Mouse (Mus musculus) limb, embryonic 13.5 days (tissue): ENCODE data around the gene Srbd1. TPM values are rescaled to one million over a fixed set of nuclear protein-coding genes. Genes with fewer than 3 reads are reported as not detected.

Experiments
- ATAC-seq: fragments of 200-750 bp; cut with Nextera tagmentation; 2 replicates; pipeline ENCODE4 v1.8.0; 2017; ENCODE audit warnings: low read depth, moderate number of reproducible peaks, moderate TSS enrichment; ENCODE audit not compliant: low FRiP score
- H3K27ac ChIP-seq: fragments of 300-500 bp; sonication (generic); 2 replicates; pipeline ENCODE4 v1.5.1; 2015; ENCODE audit warnings: inconsistent platforms, mild to moderate bottlenecking, moderate library complexity
- H3K27me3 ChIP-seq: fragments of 300-500 bp; sonication (generic); 2 replicates; pipeline ENCODE4 v1.6.1; 2015; ENCODE audit warnings: mild to moderate bottlenecking, inconsistent platforms
- H3K36me3 ChIP-seq: fragments of 300-500 bp; sonication (generic); 2 replicates; pipeline ENCODE4 v1.6.1; 2015; ENCODE audit warnings: inconsistent platforms, mild to moderate bottlenecking, moderate library complexity
- H3K4me1 ChIP-seq: fragments of 300-500 bp; sonication (generic); 2 replicates; pipeline ENCODE4 v1.6.1; 2015; ENCODE audit warnings: inconsistent platforms
- H3K4me2 ChIP-seq: fragments of 300-500 bp; sonication (generic); replicated peaks from 2 replicates; pipeline ENCODE4 v1.6.1; 2015; ENCODE audit warnings: inconsistent platforms, mild to moderate bottlenecking, moderate library complexity
- H3K4me3 ChIP-seq: fragments of 300-500 bp; sonication (generic); 2 replicates; pipeline ENCODE4 v1.5.1; 2015; ENCODE audit warnings: moderate library complexity, mild to moderate bottlenecking, inconsistent platforms
- H3K9ac ChIP-seq: fragments of 300-500 bp; sonication (generic); 2 replicates; pipeline ENCODE4 v1.6.1; 2015; ENCODE audit warnings: mild to moderate bottlenecking, inconsistent platforms
- H3K9me3 ChIP-seq: fragments of 300-500 bp; sonication (generic); 2 replicates; pipeline ENCODE4 v1.6.1; 2016; ENCODE audit warnings: inconsistent platforms
- WGBS: fragments of 180-500 bp; shearing (Covaris S2); methylation state at CpG from one replicate; pipeline ENCODE4 v1.1.7; 2015; 5-methylcytosine and 5-hydroxymethylcytosine counted together
- polyA plus RNA-seq: library from polyadenylated mRNA; unstranded; fragments of >200 nt; fragmentation: Nextera tagmentation; extraction: Ambion mirVana; gene quantifications from 2 replicates; pipeline ENCODE4 v1.2.1, GENCODE M21; 2015

The Srbd1 gene
- polyA plus RNA-seq, 1 experiment from 2014 or later, result 19.7 TPM

DNA sequence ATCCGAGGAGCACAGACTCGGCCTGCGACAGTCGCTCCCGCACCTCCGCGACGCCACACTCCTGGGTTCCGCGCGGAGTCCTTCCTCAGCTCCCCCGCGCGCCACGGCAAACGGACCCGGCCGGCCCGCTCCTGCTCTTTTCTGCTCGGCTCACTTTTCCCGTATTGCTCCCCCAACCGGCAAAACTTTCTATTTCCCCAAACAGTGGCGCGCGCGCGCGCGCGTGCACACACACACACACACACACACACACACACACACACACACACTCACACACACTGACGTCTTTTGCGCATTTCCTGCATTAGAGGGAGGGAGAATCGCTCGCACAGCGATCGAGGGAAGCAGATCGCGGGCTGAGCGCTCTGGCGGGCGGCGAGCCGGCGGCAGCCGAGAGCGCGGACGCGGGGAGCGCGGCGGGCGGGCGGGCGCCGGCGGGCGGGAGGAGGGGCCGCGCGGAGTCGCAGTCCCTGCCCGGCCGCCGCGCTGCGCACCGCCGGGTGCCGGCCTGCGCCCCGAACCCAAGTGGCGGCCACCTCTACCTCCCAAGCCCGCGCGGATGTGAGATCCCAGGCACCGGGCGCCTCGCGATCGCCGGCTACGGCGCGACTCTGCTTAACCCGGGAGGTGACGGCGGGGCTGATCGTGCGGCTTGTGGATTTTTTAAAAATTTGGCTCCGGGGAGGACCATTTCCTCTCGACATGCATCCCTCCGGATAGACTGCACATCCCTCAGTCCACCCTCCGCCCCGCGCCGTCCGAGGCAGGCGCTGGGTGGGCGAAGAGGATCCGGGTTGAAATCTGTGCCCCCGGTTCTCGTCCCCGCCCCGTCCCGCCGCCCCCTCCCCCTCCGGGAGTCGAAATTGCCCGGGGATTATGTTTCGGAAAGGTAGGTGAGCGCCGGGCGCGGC lies 22.6 kb upstream of the Srbd1 start, which contains the start of gene Prkce:
Gene Prkce, plus strand, starts transcription at position 466 of the 911 bp plus-strand sequence.
- ATAC-seq, result peak; percentile 74
- no peaks in the 10 kb centered on the region for H3K9me3 ChIP-seq
- H3K9ac ChIP-seq, result peak within 1 kb of the TSS; percentile 87
- peak within 1 kb of the TSS; percentile 98 for H3K27ac ChIP-seq
- H3K4me2 ChIP-seq, result peak within 1 kb of the TSS; percentile 95
- H3K36me3 ChIP-seq, result no peaks in the 10 kb centered on the region
- H3K4me3 ChIP-seq, result peak within 1 kb of the TSS; percentile 75
- peaks cover 42% of the 10 kb centered on the region for H3K4me1 ChIP-seq
- no peaks in the 10 kb centered on the region for H3K27me3 ChIP-seq
- whole genome bisulfite sequencing, result under 1% methylated on average over 86 of the region's 115 CpGs

- Histone ChIP-seq H3K9ac (peak overlapping the region; percentile 87), H3K9me3 (no peaks in the 10 kb centered on the region), H3K4me2 (peak overlapping the region; percentile 95), H3K27ac (peak overlapping the region; percentile 98), H3K27me3 (no peaks in the 10 kb centered on the region), H3K4me3 (peak overlapping the region; percentile 75), H3K4me1 (peaks cover 42% of the 10 kb centered on the region), H3K36me3 (no peaks in the 10 kb centered on the region)
- WGBS, result under 1% methylated on average over 44 of the region's 46 CpGs
- peak; percentile 49 for ATAC-seq
These were observed 21.8 kb upstream of the Srbd1 start for GRCm38 (mm10) chr17:86166567-86167319.

GRCm38 (mm10) chr17:86166051-86166566 lies 21.1 kb upstream of the Srbd1 start:
- Histone ChIP-seq H3K36me3 (no peaks in the 10 kb centered on the region), H3K9me3 (no peaks in the 10 kb centered on the region), H3K9ac (peak overlapping the region; percentile 87), H3K4me2 (peak overlapping the region; percentile 95), H3K4me1 (peaks cover 42% of the 10 kb centered on the region), H3K27me3 (no peaks in the 10 kb centered on the region), H3K4me3 (peak overlapping the region; percentile 75), H3K27ac (peak overlapping the region; percentile 98)
- under 1% methylated on average over 19 of the region's 19 CpGs for WGBS
- ATAC-seq, result no peak

GRCm38 (mm10) chr17:86164416-86164815 lies 19.4 kb upstream of the Srbd1 start:
- Histone ChIP-seq H3K27ac (no peak overlapping the region), H3K4me3 (no peak overlapping the region), H3K27me3 (no peaks in the 10 kb centered on the region), H3K9ac (no peak overlapping the region), H3K4me1 (peaks cover 25% of the 10 kb centered on the region), H3K4me2 (no peak overlapping the region), H3K9me3 (no peaks in the 10 kb centered on the region), H3K36me3 (no peaks in the 10 kb centered on the region)
- WGBS, result 87% methylated on average over 7 of the region's 7 CpGs
- ATAC-seq, result no peak

GRCm38 (mm10) chr17:86162672-86163071 lies 17.7 kb upstream of the Srbd1 start:
- Histone ChIP-seq H3K9me3 (no peaks in the 10 kb centered on the region), H3K4me1 (peaks cover 15% of the 10 kb centered on the region), H3K4me3 (no peak overlapping the region), H3K4me2 (no peak overlapping the region), H3K27ac (no peak overlapping the region), H3K27me3 (no peaks in the 10 kb centered on the region), H3K36me3 (no peaks in the 10 kb centered on the region), H3K9ac (no peak overlapping the region)
- no peak for ATAC-seq
- 66% methylated on average over 15 of the region's 15 CpGs for WGBS

GRCm38 (mm10) chr17:86156999-86157398 lies 12.0 kb upstream of the Srbd1 start:
- no peak for ATAC-seq
- H3K9me3 ChIP-seq, result no peaks in the 10 kb centered on the region
- no peaks in the 10 kb centered on the region for H3K4me1 ChIP-seq
- no peaks in the 10 kb centered on the region for H3K27me3 ChIP-seq
- no peak overlapping the region for H3K4me3 ChIP-seq
- no peak overlapping the region for H3K27ac ChIP-seq
- H3K9ac ChIP-seq, result no peak overlapping the region
- no peaks in the 10 kb centered on the region for H3K36me3 ChIP-seq
- H3K4me2 ChIP-seq, result no peak overlapping the region
- WGBS, result 81% methylated on average over 6 of the region's 6 CpGs

GRCm38 (mm10) chr17:86150867-86151348 lies 5.9 kb upstream of the Srbd1 start:
- Histone ChIP-seq H3K36me3 (no peaks in the 10 kb centered on the region), H3K4me1 (peaks cover under 1% of the 10 kb centered on the region; the same call in 1 of the 2 replicates), H3K9ac (no peak overlapping the region), H3K27me3 (no peaks in the 10 kb centered on the region), H3K9me3 (no peaks in the 10 kb centered on the region), H3K4me2 (0 out of 2 replicates have a peak overlapping the region, but pooled peaks have one; percentile 17), H3K4me3 (no peak overlapping the region), H3K27ac (no peak overlapping the region)
- WGBS, result 15% methylated on average over 5 of the region's 5 CpGs
- ATAC-seq, result peak; percentile 91

- no peak for ATAC-seq
- no peaks in the 10 kb centered on the region for H3K9me3 ChIP-seq
- H3K4me1 ChIP-seq, result peaks cover 5% of the 10 kb centered on the region; the same call in 1 of the 2 replicates
- H3K4me3 ChIP-seq, result no peak overlapping the region
- 89% methylated on average over 1 of the region's 1 CpGs for WGBS
- H3K4me2 ChIP-seq, result no peak overlapping the region
- no peaks in the 10 kb centered on the region for H3K36me3 ChIP-seq
- H3K9ac ChIP-seq, result no peak overlapping the region
- no peak overlapping the region for H3K27ac ChIP-seq
- no peaks in the 10 kb centered on the region for H3K27me3 ChIP-seq
These were observed 4.8 kb upstream of the Srbd1 start for GRCm38 (mm10) chr17:86149726-86150125.

- Histone ChIP-seq H3K4me1 (peaks cover 15% of the 10 kb centered on the region), H3K27ac (0 out of 2 replicates have a peak overlapping the region, but pooled peaks have one; percentile 28), H3K27me3 (no peaks in the 10 kb centered on the region), H3K9me3 (no peaks in the 10 kb centered on the region), H3K36me3 (peaks cover 3% of the 10 kb centered on the region), H3K4me2 (peak overlapping the region; percentile 92), H3K4me3 (peak overlapping the region; percentile 81), H3K9ac (peak overlapping the region; percentile 81)
- under 1% methylated on average over 33 of the region's 33 CpGs for WGBS
- ATAC-seq, result peak; percentile 71
These were observed 367 bp downstream of the Srbd1 start for GRCm38 (mm10) chr17:86144537-86145078.

GRCm38 (mm10) chr17:86135835-86136234 lies 9.1 kb downstream of the Srbd1 start:
- H3K4me2 ChIP-seq, result no peak overlapping the region

GRCm38 (mm10) chr17:86134461-86134860 lies 10.5 kb downstream of the Srbd1 start:
- 86% methylated on average over 6 of the region's 6 CpGs for WGBS
- Histone ChIP-seq H3K9ac (no peak overlapping the region), H3K4me1 (no peaks in the 10 kb centered on the region), H3K9me3 (no peaks in the 10 kb centered on the region), H3K36me3 (peaks cover 90% of the 10 kb centered on the region), H3K27me3 (no peaks in the 10 kb centered on the region), H3K4me2 (no peak overlapping the region), H3K27ac (no peak overlapping the region), H3K4me3 (no peak overlapping the region)
- no peak for ATAC-seq

More at GRCm38 (mm10) chr17:86135835-86136234, 9.1 kb downstream of the Srbd1 start:
- Histone ChIP-seq H3K4me3 (no peak overlapping the region), H3K4me1 (no peaks in the 10 kb centered on the region), H3K27ac (no peak overlapping the region), H3K9me3 (no peaks in the 10 kb centered on the region), H3K9ac (no peak overlapping the region), H3K36me3 (peaks cover 81% of the 10 kb centered on the region), H3K27me3 (no peaks in the 10 kb centered on the region)
- ATAC-seq, result no peak
- 83% methylated on average over 10 of the region's 10 CpGs for WGBS
